Comparison of ENCODE assay signal across 17 mouse cellular contexts in the genomic region with DNA sequence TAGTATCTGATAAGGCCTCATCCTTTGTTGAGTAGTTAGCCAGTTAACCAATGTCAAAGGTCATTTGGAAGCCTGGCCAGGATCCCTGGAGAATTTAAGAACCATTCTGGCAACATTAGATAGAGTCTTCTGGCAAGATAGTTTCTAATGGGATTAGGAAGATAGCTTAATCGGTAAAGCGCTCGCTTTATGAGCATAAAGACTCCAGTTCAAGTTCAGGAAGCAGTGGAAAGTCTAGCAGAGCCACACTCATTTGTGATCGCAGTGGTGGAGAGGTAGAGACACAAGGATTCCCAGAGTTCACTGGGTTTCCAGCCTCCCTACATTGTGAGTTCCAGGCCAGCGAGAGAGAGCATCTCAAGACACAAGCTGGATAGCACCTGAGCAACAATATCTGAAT.
"Had no signal": no experiment of that assay in that cellular context is flagged by ENCODE, and none has a peak within 500 bp of the region (broad histone marks: within the 10 kb centered on the region; RNA-seq: fewer than 3 reads in every experiment).

No protein-coding gene starts in this region.

- ATAC-seq: liver, postnatal 0 days; lung, postnatal 0 days; midbrain, embryonic 15.5 days had no signal

- H3K9ac ChIP-seq: liver, postnatal 0 days; lung, embryonic 15.5 days; midbrain, embryonic 12.5 days; midbrain, embryonic 15.5 days; neural tube, embryonic 12.5 days; stomach, embryonic 15.5 days had no signal

- H3K4me3 ChIP-seq: lung, embryonic 15.5 days; megakaryocyte, embryonic 14.5 days; midbrain, embryonic 12.5 days; midbrain, embryonic 15.5 days; neural tube, embryonic 12.5 days; stomach, embryonic 15.5 days had no signal

- H3K27ac ChIP-seq: lung, embryonic 15.5 days; macrophage; midbrain, embryonic 12.5 days; midbrain, embryonic 15.5 days; neural tube, embryonic 12.5 days; stomach, embryonic 15.5 days; stomach, postnatal 0 days had no signal

- H3K27me3 ChIP-seq: lung, embryonic 15.5 days; megakaryocyte, embryonic 14.5 days; midbrain, embryonic 12.5 days; midbrain, embryonic 15.5 days; neural tube, embryonic 12.5 days; stomach, embryonic 15.5 days had no signal

- H3K4me1 ChIP-seq: megakaryocyte, embryonic 14.5 days; midbrain, embryonic 12.5 days; midbrain, embryonic 15.5 days; neural tube, embryonic 12.5 days; stomach, embryonic 15.5 days had no signal

- DNase-seq: liver, postnatal 0 days; lung, adult 2 months; lung, postnatal 14 days; lung, postnatal 36 days; right cerebral cortex, postnatal 14 days; thymus, adult 2 months; thymus, postnatal 25 days; thymus, postnatal 4 days had no signal

- H3K36me3 ChIP-seq: lung, embryonic 15.5 days; midbrain, embryonic 12.5 days; midbrain, embryonic 15.5 days; neural tube, embryonic 12.5 days; stomach, embryonic 15.5 days had no signal

- H3K9me3 ChIP-seq: lung, embryonic 15.5 days; midbrain, embryonic 12.5 days; midbrain, embryonic 15.5 days; neural tube, embryonic 12.5 days; stomach, embryonic 15.5 days had no signal

- H3K4me2 ChIP-seq: lung, embryonic 15.5 days; midbrain, embryonic 12.5 days; midbrain, embryonic 15.5 days; neural tube, embryonic 12.5 days; stomach, embryonic 15.5 days had no signal
